Mouse (Mus musculus): ENCODE data around the gene AL607142.1.

DNA sequence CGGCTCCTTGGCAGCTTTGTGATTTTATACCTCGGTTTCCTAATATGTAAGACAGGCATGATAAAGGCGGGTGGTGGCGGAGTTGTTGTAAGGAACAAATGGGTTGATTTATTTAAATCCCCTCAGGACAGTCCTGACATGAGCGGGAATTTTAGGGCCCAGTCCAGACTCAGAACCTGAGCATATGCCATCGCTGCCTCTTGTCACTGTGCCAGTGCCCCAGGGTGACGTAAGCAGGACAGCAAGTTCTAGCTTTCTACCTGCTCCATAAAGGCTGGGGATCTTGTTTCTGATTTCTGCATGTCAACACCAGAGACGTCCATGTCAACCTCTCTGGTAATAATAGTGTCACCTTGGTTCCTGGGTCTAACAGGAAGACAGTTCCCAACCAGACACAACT, 24.7 kb downstream of the AL607142.1 start:
- TF ChIP-seq CTCF (IDR thresholded peaks at IDR 0.05; ENCODE audit: low read depth, low read length) (no peak), POLR2A (IDR thresholded peaks at IDR 0.05; ENCODE audit: extremely low read depth, insufficient read depth, low read length) (no peak)

Data from liver, adult 2 months (tissue).